Mouse (Mus musculus): ENCODE measurements at regions not wholly inside any gene's neighbourhood (a gene's known extent, or its start where the extent isn't known, plus 50 kb on each side); places are given as distances from the start of the nearest gene placed in this dataset.

GRCm38 (mm10) chr8:79514655-79515278 lies 115.4 kb upstream of the Smad1 start:
- TF ChIP-seq NANOG (IDR thresholded peaks at IDR 0.05; ENCODE audit: borderline replicate concordance, low read length): no peak
- TF ChIP-seq CTCF (conservative IDR thresholded peaks at IDR 0.05; ENCODE audit: low read length): no peak
- no peak for TF ChIP-seq POU5F1 (IDR thresholded peaks at IDR 0.05; ENCODE audit: borderline replicate concordance, low read length)
